ENCODE assay signal across 10 mouse cellular contexts in genomic region chr4:73444715-73445114, GRCm38 (mm10). TPM values are rescaled to one million over a fixed set of nuclear protein-coding genes. Genes with fewer than 3 reads are reported as not detected.
DNase-seq lines count a peak whose midpoint lies in the region; ATAC-seq and TF ChIP-seq lines count a peak whose summit lies in the region.
"Had no signal": no experiment of that assay in that cellular context is flagged by ENCODE, and none has a peak within 500 bp of the region (broad histone marks: within the 10 kb centered on the region; RNA-seq: fewer than 3 reads in every experiment).

No protein-coding gene starts in this region.

- H3K36me3 ChIP-seq in lung, embryonic 15.5 days, result no peaks in the 10 kb centered on the region
- no peaks in the 10 kb centered on the region for H3K36me3 ChIP-seq in forebrain, embryonic 16.5 days (ENCODE audit: control insufficient read depth, insufficient read depth)
- no peaks in the 10 kb centered on the region for H3K36me3 ChIP-seq in stomach, embryonic 15.5 days

- no peak for TF ChIP-seq CTCF in lung, adult 2 months (IDR thresholded peaks at IDR 0.05; ENCODE audit: insufficient read depth, low read length)
- TF ChIP-seq CTCF in left cerebral cortex, adult 2 months (IDR thresholded peaks at IDR 0.05), result peak; percentile 51

- no peak for DNase-seq in lung, adult 2 months
- peak; percentile 27 for DNase-seq in adrenal gland, postnatal 14 days
- peak; percentile 10 to 27 for DNase-seq in left cerebral cortex, adult 2 months (ENCODE audit: extremely low spot score in 1 of 2, low spot score in 2 of 2)
- DNase-seq in heart, postnatal 14 days, result no peak

- no peaks in the 10 kb centered on the region for H3K9me3 ChIP-seq in lung, embryonic 15.5 days
- no peaks in the 10 kb centered on the region for H3K9me3 ChIP-seq in forebrain, embryonic 16.5 days (ENCODE audit: control insufficient read depth, low read length)
- no peaks in the 10 kb centered on the region for H3K9me3 ChIP-seq in stomach, embryonic 15.5 days

- no peaks in the 10 kb centered on the region for H3K27me3 ChIP-seq in lung, embryonic 15.5 days
- no peaks in the 10 kb centered on the region for H3K27me3 ChIP-seq in forebrain, embryonic 16.5 days (replicated peaks; ENCODE audit: control insufficient read depth, insufficient read depth, low read length)
- H3K27me3 ChIP-seq in stomach, embryonic 15.5 days (replicated peaks), result no peaks in the 10 kb centered on the region

- no peak overlapping the region for H3K4me3 ChIP-seq in lung, embryonic 15.5 days
- no peak overlapping the region for H3K4me3 ChIP-seq in lung, adult 2 months (replicated peaks; ENCODE audit: extremely low read depth, low read depth, low read length)
- H3K4me3 ChIP-seq in forebrain, embryonic 16.5 days (replicated peaks; ENCODE audit: low read length), result no peak overlapping the region
- no peak overlapping the region for H3K4me3 ChIP-seq in left cerebral cortex, adult 2 months
- no peak overlapping the region for H3K4me3 ChIP-seq in stomach, embryonic 15.5 days (replicated peaks)

- H3K9ac ChIP-seq in lung, embryonic 15.5 days, result no peak overlapping the region
- H3K9ac ChIP-seq in forebrain, embryonic 16.5 days (replicated peaks; ENCODE audit: low read depth, low read length), result no peak overlapping the region
- no peak overlapping the region for H3K9ac ChIP-seq in stomach, embryonic 15.5 days

- no peak overlapping the region for H3K4me2 ChIP-seq in lung, embryonic 15.5 days
- H3K4me2 ChIP-seq in forebrain, embryonic 16.5 days (ENCODE audit: low read length), result no peak overlapping the region
- H3K4me2 ChIP-seq in stomach, embryonic 15.5 days, result no peak overlapping the region

- WGBS in lung, embryonic 15.5 days, result 57% methylated on average over 7 of the region's 7 CpGs
- 45% methylated on average over 7 of the region's 7 CpGs for WGBS in lung, adult 2 months
- 58% methylated on average over 7 of the region's 7 CpGs for WGBS in forebrain, embryonic 16.5 days
- 57% methylated on average over 7 of the region's 7 CpGs for WGBS in stomach, embryonic 15.5 days

- no peaks in the 10 kb centered on the region for H3K4me1 ChIP-seq in lung, embryonic 15.5 days
- H3K4me1 ChIP-seq in lung, adult 2 months (ENCODE audit: control insufficient read depth, insufficient read depth, low read length), result no peaks in the 10 kb centered on the region
- no peaks in the 10 kb centered on the region for H3K4me1 ChIP-seq in forebrain, embryonic 16.5 days (replicated peaks; ENCODE audit: control insufficient read depth, insufficient read depth, low read length)
- no peaks in the 10 kb centered on the region for H3K4me1 ChIP-seq in stomach, embryonic 15.5 days

- no peak for TF ChIP-seq POLR2A in lung, adult 2 months (IDR thresholded peaks at IDR 0.05; ENCODE audit: borderline replicate concordance, extremely low read depth, low read depth, low read length)

- no peak overlapping the region for H3K27ac ChIP-seq in lung, embryonic 15.5 days
- H3K27ac ChIP-seq in forebrain, embryonic 16.5 days (ENCODE audit: low read length), result no peak overlapping the region
- H3K27ac ChIP-seq in left cerebral cortex, adult 2 months, result no peak overlapping the region
- no peak overlapping the region for H3K27ac ChIP-seq in stomach, embryonic 15.5 days

- ATAC-seq in lung, embryonic 15.5 days (ENCODE audit: borderline replicate concordance, extremely low read depth, low FRiP score, low TSS enrichment), result peak; percentile 23; the same call in 1 of the 2 replicates
- 0 out of 2 replicates have a peak, but pooled peaks have one; percentile 28 for ATAC-seq in forebrain, embryonic 16.5 days
- peak; percentile 35; the same call in 1 of the 2 replicates for ATAC-seq in stomach, embryonic 15.5 days (ENCODE audit: insufficient read depth, low FRiP score, low read depth)
- ATAC-seq in granulocyte monocyte progenitor cell, adult 5-6 weeks (replicated peaks; ENCODE audit: poor library complexity, severe bottlenecking), result no peak

- intact Hi-C loops in left cerebral cortex, adult 2 months (cut with DNase I), result no loop called here
- intact Hi-C loops in heart, postnatal 14 days (cut with DNase I), result no loop called here

RNA-seq across cellular contexts. Expression of gene Gm11487, which starts 39.8 kb away (rescaled TPM):
- not detected in 2 replicates for polyA plus RNA-seq in lung, embryonic 15.5 days (2015; fragmentation: Nextera tagmentation; extraction: Ambion mirVana)
- not detected in 2 replicates for polyA plus RNA-seq in lung, adult 2 months (2012; rRNA removed)
- total RNA-seq in adrenal gland, postnatal 14 days (2021), result not detected in 2 replicates
- polyA plus RNA-seq in forebrain, embryonic 16.5 days (2015; fragmentation: Nextera tagmentation; extraction: Ambion mirVana), result not detected in 2 replicates
- total RNA-seq in left cerebral cortex, adult 2 months (2021), result not detected
- not detected in 2 replicates for polyA plus RNA-seq in stomach, embryonic 15.5 days (2015; fragmentation: Nextera tagmentation; extraction: Ambion mirVana)
- not detected for total RNA-seq in heart, postnatal 14 days (2021)
- not detected in 2 replicates for total RNA-seq in granulocyte monocyte progenitor cell, adult 5-6 weeks (2014; fragmentation: Nextera tagmentation)
- not detected in 2 replicates for total RNA-seq in granulocyte monocyte progenitor cell, adult 5-6 weeks (2017)
- total RNA-seq: layer of hippocampus, adult 8-10 months had no signal
- polyA plus RNA-seq: small intestine, adult 2 months had no signal

Comparison
In these comparisons a context has a peak if more than half of its experiments do, and no peak if none do; other contexts are left out.
1. DNase-seq: peak in adrenal gland, postnatal 14 days (single experiment) and left cerebral cortex, adult 2 months (2 of 2); none in lung, adult 2 months (single experiment) and heart, postnatal 14 days (0 of 2).